Mouse (Mus musculus): ENCODE data around the gene Fezf2.

The Fezf2 gene

DNA sequence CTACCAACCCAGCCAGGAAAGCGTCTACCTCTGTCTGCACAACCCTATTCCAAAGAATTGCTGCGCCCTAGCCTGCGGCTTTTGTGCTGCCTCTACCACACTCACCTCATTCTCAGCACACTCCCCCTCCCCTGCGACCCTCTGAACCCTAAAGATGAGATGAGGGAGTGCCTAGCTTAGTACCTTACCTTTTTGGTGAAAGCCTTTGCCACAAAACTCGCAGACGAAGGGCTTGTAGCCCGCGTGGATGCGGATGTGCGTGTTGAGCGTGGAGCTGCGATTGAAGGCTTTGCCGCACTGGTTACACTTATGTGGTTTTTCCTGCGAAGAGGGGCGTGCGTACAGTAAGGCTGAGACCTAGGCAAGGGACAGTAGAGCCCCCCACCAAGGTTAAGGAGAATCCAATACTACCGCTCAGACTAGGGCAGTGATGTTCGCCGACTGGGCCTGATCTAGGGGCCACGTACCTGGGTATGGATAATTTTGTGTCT is 4.5 kb downstream of the Fezf2 start:
- DNase-seq (ENCODE audit: extremely low read depth, low read depth, low spot score), result no peak

DNA sequence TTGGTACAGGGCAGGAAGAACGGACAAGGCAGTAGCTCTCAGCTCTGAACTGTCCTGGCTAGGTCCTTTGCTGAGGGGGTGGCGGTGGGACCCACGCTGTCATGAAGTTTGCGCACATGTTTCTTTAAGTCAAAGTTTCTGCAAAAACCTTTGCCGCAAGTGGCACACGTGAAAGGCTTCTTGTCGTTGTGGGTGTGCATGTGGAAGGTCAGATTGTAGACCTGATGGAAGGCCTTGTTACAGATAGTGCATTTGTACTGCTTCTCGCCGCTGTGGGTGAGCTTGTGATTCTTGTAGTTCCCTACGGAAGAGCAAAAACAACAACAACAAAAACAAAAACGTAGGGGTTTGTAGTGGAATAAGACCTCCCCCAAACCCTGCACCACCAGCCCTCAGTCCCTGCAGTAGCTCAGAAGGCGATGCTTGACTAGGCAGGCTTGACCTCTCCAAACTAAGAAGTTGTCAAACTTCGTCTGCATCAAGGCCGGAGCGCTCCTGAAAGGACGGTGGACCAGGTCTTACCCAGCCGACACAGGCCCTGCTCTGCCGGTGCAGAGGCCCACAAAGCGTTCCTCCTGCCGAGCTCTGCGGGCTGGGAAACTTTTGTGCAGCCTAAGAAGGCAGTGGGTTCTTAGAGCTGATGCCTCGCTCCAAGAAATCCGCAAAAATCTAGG is 5.4 kb downstream of the Fezf2 start:
- no peak for DNase-seq (ENCODE audit: extremely low read depth, low read depth, low spot score)

- no peak for DNase-seq (ENCODE audit: extremely low read depth, low read depth, low spot score)
Measured at GRCm38 (mm10) chr14:12341789-12342457, 6.1 kb downstream of the Fezf2 start.

- DNase-seq (ENCODE audit: extremely low read depth, low read depth, low spot score), result no peak
Measured at GRCm38 (mm10) chr14:12341075-12341788, 6.8 kb downstream of the Fezf2 start.

DNA sequence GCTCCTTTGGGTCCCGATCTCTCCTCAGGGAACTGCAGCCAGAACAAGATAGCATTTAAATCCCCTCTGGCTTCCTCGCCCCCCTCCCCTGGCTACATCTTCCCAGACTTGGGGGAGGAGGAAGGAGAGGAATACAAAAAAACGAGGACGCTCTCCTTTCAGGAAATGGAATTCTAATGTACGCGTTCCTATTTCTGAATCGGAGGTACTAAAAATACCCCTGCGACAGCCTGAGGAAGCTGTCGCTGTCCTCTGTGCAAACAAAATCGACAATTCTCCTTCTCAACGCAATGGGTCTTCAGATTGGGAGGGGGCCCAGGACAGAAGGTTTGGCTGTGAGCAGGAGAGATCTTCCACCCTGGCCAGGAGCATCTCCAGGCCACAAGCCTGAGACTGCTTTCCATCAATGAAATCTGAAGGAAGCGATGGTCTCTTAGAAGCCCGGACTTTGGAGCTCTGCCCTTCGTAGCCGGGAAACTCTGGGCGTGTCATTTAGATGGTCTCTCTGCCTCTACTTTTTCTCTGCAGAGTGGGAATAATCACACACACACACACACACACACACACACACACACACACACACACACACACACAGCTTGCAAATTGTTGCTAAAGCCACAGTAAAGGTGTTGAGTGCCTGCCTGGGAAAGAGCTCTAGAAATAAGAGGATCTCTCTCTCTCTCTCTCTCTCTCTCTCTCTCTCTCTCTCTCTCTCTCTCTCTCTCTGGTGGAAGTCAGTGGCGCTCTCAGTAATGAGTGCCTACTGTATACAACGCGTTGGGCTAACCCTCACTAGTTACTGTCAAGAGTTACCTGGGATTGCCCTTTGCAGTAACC is 7.5 kb downstream of the Fezf2 start:
- DNase-seq (ENCODE audit: extremely low read depth, low read depth, low spot score), result no peak

DNA sequence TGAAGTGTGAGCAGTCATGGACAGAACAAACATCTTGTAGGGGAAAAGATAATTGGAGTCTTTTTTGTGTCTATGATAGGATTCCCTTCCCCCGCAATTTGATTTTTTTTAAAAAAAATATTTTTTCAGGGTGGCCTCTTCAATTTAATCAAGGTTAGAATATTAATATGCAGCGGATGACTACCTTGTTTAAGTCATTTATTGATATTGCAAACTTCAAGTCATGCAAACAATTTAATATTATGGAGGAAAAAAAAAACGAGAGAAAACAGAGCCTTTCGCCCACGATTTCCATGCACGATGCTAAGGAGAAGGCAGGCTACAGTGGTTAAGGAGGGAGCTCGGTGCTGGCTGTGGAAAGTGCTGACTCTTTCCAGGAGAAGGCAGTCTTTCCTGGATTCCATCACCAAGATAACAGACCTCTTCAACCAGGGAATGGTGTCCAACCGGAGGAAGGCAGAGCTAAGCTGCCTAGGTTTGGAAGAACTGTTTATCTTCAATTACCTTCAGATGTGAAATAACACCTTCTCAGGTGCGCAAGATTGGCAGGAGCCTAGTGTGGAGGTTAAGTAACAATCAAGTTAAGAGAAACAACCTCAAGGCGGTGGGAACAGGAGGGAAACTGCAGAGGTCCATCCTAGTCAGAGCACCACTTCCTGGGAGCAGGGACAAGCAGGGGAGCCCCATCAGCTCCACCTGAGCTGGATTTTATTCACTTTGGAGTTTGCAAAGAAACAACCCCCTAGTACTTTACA is 9.0 kb downstream of the Fezf2 start:
- no peak for DNase-seq (ENCODE audit: extremely low read depth, low read depth, low spot score)

DNA sequence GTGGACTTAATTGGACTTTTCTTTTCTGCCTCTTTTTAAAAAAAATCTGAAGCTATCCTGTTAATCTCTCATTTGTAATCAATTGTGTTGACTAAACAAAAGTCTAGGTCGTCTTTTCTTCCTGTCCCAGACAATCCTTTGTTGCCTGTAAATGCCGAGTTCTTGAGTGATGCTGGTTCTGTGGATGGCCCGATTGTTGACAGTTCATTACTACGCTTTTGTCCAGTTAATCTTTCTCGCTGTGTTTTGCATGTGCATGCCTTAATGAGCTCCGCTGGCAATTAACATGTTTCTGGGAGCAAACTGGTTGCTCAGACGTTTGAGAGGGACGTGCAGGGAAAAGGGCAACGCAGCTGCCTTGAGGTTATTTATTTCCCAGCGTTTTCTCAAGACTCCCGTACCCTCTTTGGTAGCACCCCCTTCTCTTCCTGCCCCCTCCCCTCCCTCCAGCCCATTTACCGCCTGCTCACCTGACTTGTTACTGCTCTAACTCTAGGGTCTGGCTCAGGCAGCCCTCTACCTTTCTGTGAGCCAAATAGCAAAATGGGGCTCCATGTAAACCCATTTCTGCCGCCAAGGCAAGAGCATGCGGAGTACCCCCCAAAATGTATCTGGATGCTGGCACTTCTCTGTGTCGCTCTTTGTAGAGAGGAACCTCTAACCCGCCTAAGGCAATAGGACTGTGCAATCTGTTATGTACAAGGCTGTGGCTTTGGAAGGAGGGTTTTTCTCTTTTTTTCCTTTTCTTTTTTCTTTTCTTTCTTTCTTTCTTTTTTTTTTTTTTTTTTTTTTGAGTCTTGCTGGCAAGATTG is 9.8 kb downstream of the Fezf2 start:
- DNase-seq (ENCODE audit: extremely low read depth, low read depth, low spot score), result no peak

DNA sequence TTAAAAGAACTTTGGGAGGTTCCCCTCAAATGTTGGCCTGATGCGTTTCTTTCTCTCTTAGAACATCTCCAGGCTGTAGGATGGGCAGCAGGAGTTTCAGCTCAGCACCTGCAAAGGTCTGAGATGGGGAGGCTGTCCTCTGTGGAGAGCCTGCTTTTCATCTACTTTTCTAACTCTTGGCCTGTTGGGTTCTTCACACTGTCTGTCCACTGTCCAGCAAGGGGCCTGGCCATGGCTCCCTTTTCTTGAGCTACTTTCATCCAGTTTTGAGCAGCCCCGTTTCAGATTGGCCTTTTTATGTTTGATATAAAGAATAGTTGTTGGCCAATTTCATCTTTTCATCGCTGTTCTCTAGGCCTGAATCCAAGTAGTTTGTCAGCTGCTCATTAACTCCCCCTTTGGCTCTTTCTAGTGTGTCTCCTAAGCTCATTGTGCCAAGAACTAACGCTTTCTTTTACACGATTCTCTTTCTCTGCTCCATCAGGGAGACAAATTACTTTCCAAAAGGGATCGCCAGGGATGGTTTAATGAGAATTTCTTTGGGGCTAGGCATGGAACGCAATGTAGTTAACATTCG is 10.5 kb downstream of the Fezf2 start:
- no peak for DNase-seq (ENCODE audit: extremely low read depth, low read depth, low spot score)

DNA sequence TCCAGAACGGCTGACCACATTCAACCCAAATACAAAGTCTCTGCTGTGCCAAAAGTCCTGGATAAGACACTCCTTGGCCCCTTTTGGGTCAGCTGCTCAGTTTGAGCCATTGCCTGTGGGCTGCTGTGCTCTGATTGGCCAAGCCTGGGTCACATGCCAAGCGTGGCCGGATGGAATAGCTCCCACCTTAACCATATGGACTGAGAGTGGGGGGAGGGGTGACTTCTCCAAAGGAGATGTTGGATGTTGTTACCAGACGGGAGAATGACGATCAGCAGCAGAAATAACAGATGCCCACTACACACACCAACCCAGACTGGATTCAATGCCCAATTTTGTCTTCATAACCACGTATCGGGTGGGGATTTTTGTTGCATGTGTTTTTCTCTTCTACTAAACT is 13.1 kb downstream of the Fezf2 start:
- DNase-seq (ENCODE audit: extremely low read depth, low read depth, low spot score), result no peak

GRCm38 (mm10) chr14:12333622-12334021 is 14.4 kb downstream of the Fezf2 start:
- DNase-seq (ENCODE audit: extremely low read depth, low read depth, low spot score), result no peak

GRCm38 (mm10) chr14:12303106-12303505 is 44.9 kb downstream of the Fezf2 start:
- no peak for DNase-seq (ENCODE audit: extremely low read depth, low read depth, low spot score)

DNA sequence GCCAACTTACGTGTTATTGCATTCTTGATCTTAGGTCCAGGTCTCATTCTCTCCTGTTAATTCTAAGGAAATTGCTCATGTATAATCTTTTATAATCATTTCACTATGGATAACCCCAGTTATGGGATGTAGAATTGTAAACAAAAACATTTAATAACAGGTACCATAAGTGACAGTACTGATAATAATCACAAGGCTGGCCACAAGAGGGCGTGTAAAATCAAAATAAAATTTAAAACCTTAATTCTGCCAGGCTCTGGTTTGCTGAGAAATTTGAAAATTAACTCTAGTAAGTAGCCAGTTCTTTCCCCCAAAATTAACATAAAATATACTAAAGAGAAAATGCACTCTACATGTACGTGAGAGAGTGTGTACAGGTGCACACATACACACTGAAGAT is 47.3 kb downstream of the Fezf2 start:
- no peak for DNase-seq (ENCODE audit: extremely low read depth, low read depth, low spot score)

DNA sequence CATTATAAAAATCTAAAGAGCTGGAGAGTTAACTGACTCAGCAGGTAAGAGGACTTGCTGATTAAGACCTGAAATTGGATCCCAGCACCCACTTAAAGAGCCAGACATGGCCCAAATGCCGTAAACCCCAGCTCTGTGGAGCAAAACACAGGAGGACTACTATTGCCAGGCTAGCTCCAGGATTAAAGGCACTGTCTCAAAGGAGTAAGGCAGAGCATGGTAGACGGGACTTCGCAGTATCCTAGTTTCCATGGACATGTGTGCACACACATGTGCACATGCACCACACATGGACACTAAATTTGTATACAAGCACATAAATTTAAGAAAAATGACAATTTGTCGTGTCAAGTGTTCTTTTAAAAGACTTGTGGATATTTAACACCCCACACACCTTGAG is 47.7 kb downstream of the Fezf2 start:
- DNase-seq (ENCODE audit: extremely low read depth, low read depth, low spot score), result no peak

- no peak for DNase-seq (ENCODE audit: extremely low read depth, low read depth, low spot score)
Measured at GRCm38 (mm10) chr14:12299654-12300053, 48.3 kb downstream of the Fezf2 start.

DNA sequence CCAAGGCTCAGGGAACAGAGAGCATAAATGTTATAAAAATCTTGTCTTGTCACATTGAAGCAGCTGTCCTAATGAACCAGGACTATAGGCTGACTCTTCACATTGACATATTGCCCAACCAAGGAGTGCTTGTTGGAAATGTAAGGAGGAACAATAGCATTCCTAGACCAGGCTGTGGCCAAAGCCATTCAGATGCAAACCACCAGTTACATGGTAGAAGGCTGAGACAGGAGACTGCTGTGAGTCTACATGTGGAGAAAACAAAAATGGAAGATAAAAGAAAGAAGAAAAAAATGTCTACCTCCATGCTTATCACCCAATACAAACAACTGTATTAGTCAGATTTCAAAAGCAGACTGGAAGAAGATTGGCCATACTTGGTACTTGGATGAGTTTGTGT is 48.8 kb downstream of the Fezf2 start:
- no peak for DNase-seq (ENCODE audit: extremely low read depth, low read depth, low spot score)

GRCm38 (mm10) chr14:12296391-12296790 is 51.6 kb downstream of the Fezf2 start:
- no peak for DNase-seq (ENCODE audit: extremely low read depth, low read depth, low spot score)

Data from fat pad, adult 2 months (tissue).